Comparison of ENCODE assay signal across 7 mouse cellular contexts in genomic region chr1:171503592-171504291, GRCm38 (mm10). TPM values are rescaled to one million over a fixed set of nuclear protein-coding genes. Genes with fewer than 3 reads are reported as not detected.
DNase-seq lines count a peak whose midpoint lies in the region; ATAC-seq lines count a peak whose summit lies in the region.

No protein-coding gene starts in this region.

- H3K9me3 ChIP-seq in limb, embryonic 10.5 days (replicated peaks), result no peaks in the 10 kb centered on the region
- H3K9me3 ChIP-seq in midbrain, embryonic 11.5 days (ENCODE audit: control insufficient read depth, low read length), result no peaks in the 10 kb centered on the region

- H3K27me3 ChIP-seq in limb, embryonic 10.5 days (ENCODE audit: low read depth, poor library complexity, severe bottlenecking), result no peaks in the 10 kb centered on the region
- H3K27me3 ChIP-seq in midbrain, embryonic 11.5 days (ENCODE audit: control insufficient read depth, insufficient read depth, low read length), result no peaks in the 10 kb centered on the region

- H3K36me3 ChIP-seq in limb, embryonic 10.5 days, result no peaks in the 10 kb centered on the region
- no peaks in the 10 kb centered on the region for H3K36me3 ChIP-seq in midbrain, embryonic 11.5 days (ENCODE audit: control insufficient read depth, insufficient read depth, low read length)

- peak overlapping the region; percentile 68 for H3K4me3 ChIP-seq in limb, embryonic 10.5 days
- peak overlapping the region; percentile 55 for H3K4me3 ChIP-seq in midbrain, embryonic 11.5 days (ENCODE audit: low read depth, low read length)

- ATAC-seq in inflammation-experienced regulatory T-cells, adult 6 months, result peak; percentile 55
- ATAC-seq in midbrain, embryonic 11.5 days (ENCODE audit: low FRiP score), result peak; percentile 63

- H3K4me1 ChIP-seq in limb, embryonic 10.5 days, result 0 out of 2 replicates have a peak, but pooled peaks cover 8% of the 10 kb centered on the region
- H3K4me1 ChIP-seq in midbrain, embryonic 11.5 days (ENCODE audit: control insufficient read depth, insufficient read depth, low read length), result 0 out of 2 replicates have a peak, but pooled peaks cover 2% of the 10 kb centered on the region

- peak; percentile 26 for DNase-seq in WW6 (ENCODE audit: low read depth, low spot score)
- DNase-seq in cerebellum, postnatal 10 days, result peak; percentile 70 to 74
- peak; percentile 34 to 42 for DNase-seq in frontal cortex, postnatal 25 days (ENCODE audit: low spot score in 2 of 2)
- peak; percentile 76 for DNase-seq in limb, embryonic 10.5 days (ENCODE audit: low spot score)
- peak; percentile 98 for DNase-seq in midbrain, embryonic 11.5 days (ENCODE audit: low spot score, missing footprints)
- DNase-seq in right cerebral cortex, postnatal 4 days, result peak; percentile 44

- peak overlapping the region; percentile 62 for H3K4me2 ChIP-seq in midbrain, embryonic 11.5 days

- under 1% methylated on average over 53 of the region's 53 CpGs for WGBS in limb, embryonic 10.5 days
- WGBS in midbrain, embryonic 11.5 days, result under 1% methylated on average over 53 of the region's 53 CpGs

- peak overlapping the region; percentile 85 for H3K9ac ChIP-seq in midbrain, embryonic 11.5 days (ENCODE audit: low read length)

- peak overlapping the region; percentile 94 for H3K27ac ChIP-seq in limb, embryonic 10.5 days
- peak overlapping the region; percentile 95 for H3K27ac ChIP-seq in midbrain, embryonic 11.5 days (ENCODE audit: low read depth, low read length)

RNA-seq across cellular contexts. Expression of gene Alyref2, which starts 0.5 kb away (rescaled TPM):
- 10 to 100 TPM in 2 of 3 experiments, 1 to 10 TPM in 1; 8.9 to 13.0 (median 10.3) TPM for polyA plus RNA-seq in inflammation-experienced regulatory T-cells, adult 6 months (2017; shearing (Covaris generic))
- polyA plus RNA-seq in limb, embryonic 10.5 days (2016; fragmentation: Nextera tagmentation; extraction: Ambion mirVana), result 6.5 and 8.6 TPM in 2 replicates
- 16.2 and 16.8 TPM in 2 replicates for polyA plus RNA-seq in midbrain, embryonic 11.5 days (2014; fragmentation: Nextera tagmentation; extraction: Ambion mirVana)

RNA-seq across cellular contexts. Expression of gene Itln1, which starts 31.4 kb away (rescaled TPM):
- not detected for polyA plus RNA-seq in inflammation-experienced regulatory T-cells, adult 6 months (2017; shearing (Covaris generic))
- polyA plus RNA-seq in limb, embryonic 10.5 days (2016; fragmentation: Nextera tagmentation; extraction: Ambion mirVana), result not detected in 2 replicates
- not detected in 2 replicates for polyA plus RNA-seq in midbrain, embryonic 11.5 days (2014; fragmentation: Nextera tagmentation; extraction: Ambion mirVana)

RNA-seq across cellular contexts. Expression of gene Cd244a, which starts 55.3 kb away (rescaled TPM):
- 1 to 10 TPM in 1 of 3 experiments, under 1 TPM in 1, not detected in 1; 0.20 to 1.6 TPM for polyA plus RNA-seq in inflammation-experienced regulatory T-cells, adult 6 months (2017; shearing (Covaris generic))
- polyA plus RNA-seq in limb, embryonic 10.5 days (2016; fragmentation: Nextera tagmentation; extraction: Ambion mirVana), result not detected in 2 replicates
- polyA plus RNA-seq in midbrain, embryonic 11.5 days (2014; fragmentation: Nextera tagmentation; extraction: Ambion mirVana), result not detected in 2 replicates

Comparison
In these comparisons a context has a peak if more than half of its experiments do, and no peak if none do; other contexts are left out.
1. Peak in every context shown above with its lines: DNase-seq, ATAC-seq, H3K4me3 ChIP-seq and H3K27ac ChIP-seq.
2. DNase-seq: peak in every context shown above with its lines; median percentile 98 in midbrain, embryonic 11.5 days; 76 in limb, embryonic 10.5 days; 72 in cerebellum, postnatal 10 days; 44 in right cerebral cortex, postnatal 4 days; 38 in frontal cortex, postnatal 25 days; 26 in WW6.